Mouse (Mus musculus) adipocyte (in vitro differentiated cells): ENCODE data around the gene Chn1.

Source experiments
- DNase-seq: peaks from one replicate; pipeline ENCODE4 v3.0.0-alpha.2; 2016; ENCODE audit warnings: low spot score

The Chn1 gene

GRCm38 (mm10) chr2:73592231-73593100 is 182.7 kb downstream of the Chn1 start:
- peak; percentile 20 for DNase-seq

- no peak for DNase-seq
Measured at GRCm38 (mm10) chr2:73591246-73591645, 183.9 kb downstream of the Chn1 start.

GRCm38 (mm10) chr2:73590106-73590505 is 185.0 kb downstream of the Chn1 start:
- no peak for DNase-seq

- DNase-seq, result no peak
Measured at GRCm38 (mm10) chr2:73588951-73589350, 186.2 kb downstream of the Chn1 start.

GRCm38 (mm10) chr2:73587109-73587506 is 188.0 kb downstream of the Chn1 start:
- DNase-seq, result no peak

- DNase-seq, result no peak
Measured at GRCm38 (mm10) chr2:73586392-73587108, 188.6 kb downstream of the Chn1 start.

- DNase-seq, result no peak
Measured at GRCm38 (mm10) chr2:73585347-73585831, 189.8 kb downstream of the Chn1 start.

GRCm38 (mm10) chr2:73584645-73585346 is 190.3 kb downstream of the Chn1 start:
- peak; percentile 77 for DNase-seq

- DNase-seq, result no peak
Measured at GRCm38 (mm10) chr2:73580720-73581119, 194.4 kb downstream of the Chn1 start.

- no peak for DNase-seq
Measured at GRCm38 (mm10) chr2:73580166-73580565, 195.0 kb downstream of the Chn1 start, which contains the start of gene Chrna1. Gene Chrna1 (minus strand): TSS chr2:73580338.

GRCm38 (mm10) chr2:73579168-73579567 is 196.0 kb downstream of the Chn1 start:
- DNase-seq, result no peak

GRCm38 (mm10) chr2:73574418-73574817 is 200.7 kb downstream of the Chn1 start:
- no peak for DNase-seq

- DNase-seq, result no peak
Measured at GRCm38 (mm10) chr2:73573556-73573955, 201.6 kb downstream of the Chn1 start.

- peak; percentile 67 for DNase-seq
Measured at GRCm38 (mm10) chr2:73572539-73573372, 202.4 kb downstream of the Chn1 start.

- no peak for DNase-seq
Measured at GRCm38 (mm10) chr2:73571901-73572300, 203.2 kb downstream of the Chn1 start.

- no peak for DNase-seq
Measured at GRCm38 (mm10) chr2:73571304-73571703, 203.8 kb downstream of the Chn1 start.

- peak; percentile 69 for DNase-seq
Measured at GRCm38 (mm10) chr2:73566989-73567605, 208.0 kb downstream of the Chn1 start.

GRCm38 (mm10) chr2:73566162-73566561 is 209.0 kb downstream of the Chn1 start:
- no peak for DNase-seq

- no peak for DNase-seq
Measured at GRCm38 (mm10) chr2:73563690-73564089, 211.5 kb downstream of the Chn1 start.

- DNase-seq, result no peak
Measured at GRCm38 (mm10) chr2:73562656-73563055, 212.5 kb downstream of the Chn1 start.

GRCm38 (mm10) chr2:73561665-73562063 is 213.5 kb downstream of the Chn1 start:
- no peak for DNase-seq
